Mouse (Mus musculus) kidney, embryonic 14.5 days (tissue): ENCODE data around the gene Psenen. TPM values are rescaled to one million over a fixed set of nuclear protein-coding genes. Genes with fewer than 3 reads are reported as not detected.

Experiments used
- ATAC-seq: fragments of 200-750 bp; cut with Nextera tagmentation; 2 replicates; pipeline ENCODE4 v1.8.0; 2017; ENCODE audit warnings: moderate number of reproducible peaks, mild to moderate bottlenecking, moderate TSS enrichment, moderate library complexity; ENCODE audit not compliant: low FRiP score, low TSS enrichment
- H3K27ac ChIP-seq: fragments of 300-500 bp; sonication (generic); 2 replicates; pipeline ENCODE4 v1.5.1; 2014; ENCODE audit warnings: low read depth, mild to moderate bottlenecking, low read length, moderate library complexity, mixed read lengths
- H3K27me3 ChIP-seq: fragments of 300-500 bp; sonication (generic); 2 replicates; pipeline ENCODE4 v1.6.1; 2014; ENCODE audit warnings: mild to moderate bottlenecking, low read length; ENCODE audit not compliant: control insufficient read depth, insufficient read depth
- H3K36me3 ChIP-seq: fragments of 300-500 bp; sonication (generic); 2 replicates; pipeline ENCODE4 v1.6.1; 2014; ENCODE audit warnings: low read length, mixed read lengths; ENCODE audit not compliant: control insufficient read depth, insufficient read depth
- H3K4me1 ChIP-seq: fragments of 300-500 bp; sonication (generic); 2 replicates; pipeline ENCODE4 v1.6.1; 2014; ENCODE audit warnings: low read length, mixed read lengths; ENCODE audit not compliant: control insufficient read depth, insufficient read depth
- H3K4me2 ChIP-seq: fragments of 300-500 bp; sonication (generic); replicated peaks from 2 replicates; pipeline ENCODE4 v1.6.1; 2014; ENCODE audit warnings: low read depth, mild to moderate bottlenecking, low read length
- H3K4me3 ChIP-seq: fragments of 300-500 bp; sonication (generic); 2 replicates; pipeline ENCODE4 v1.5.1; 2014; ENCODE audit warnings: mild to moderate bottlenecking, low read length
- H3K9ac ChIP-seq: fragments of 300-500 bp; sonication (generic); 2 replicates; pipeline ENCODE4 v1.6.1; 2014; ENCODE audit warnings: low read depth, mild to moderate bottlenecking, low read length, moderate library complexity
- H3K9me3 ChIP-seq: fragments of 300-500 bp; sonication (generic); 2 replicates; pipeline ENCODE4 v1.6.1; 2016; ENCODE audit warnings: low read length; ENCODE audit not compliant: control insufficient read depth
- WGBS: fragments of 180-500 bp; shearing (Covaris S2); extraction: QIAGEN DNeasy Blood & Tissue Kit; methylation state at CpG from one replicate; pipeline ENCODE4 v1.1.7; 2014; 5-methylcytosine and 5-hydroxymethylcytosine counted together
- polyA plus RNA-seq: library from polyadenylated mRNA; unstranded; fragments of >200 nt; fragmentation: Nextera tagmentation; extraction: Ambion mirVana; gene quantifications from 2 replicates; pipeline ENCODE4 v1.2.1, GENCODE M21; 2014

Psenen gene
- 121 and 182 TPM in 2 replicates for polyA plus RNA-seq

DNA sequence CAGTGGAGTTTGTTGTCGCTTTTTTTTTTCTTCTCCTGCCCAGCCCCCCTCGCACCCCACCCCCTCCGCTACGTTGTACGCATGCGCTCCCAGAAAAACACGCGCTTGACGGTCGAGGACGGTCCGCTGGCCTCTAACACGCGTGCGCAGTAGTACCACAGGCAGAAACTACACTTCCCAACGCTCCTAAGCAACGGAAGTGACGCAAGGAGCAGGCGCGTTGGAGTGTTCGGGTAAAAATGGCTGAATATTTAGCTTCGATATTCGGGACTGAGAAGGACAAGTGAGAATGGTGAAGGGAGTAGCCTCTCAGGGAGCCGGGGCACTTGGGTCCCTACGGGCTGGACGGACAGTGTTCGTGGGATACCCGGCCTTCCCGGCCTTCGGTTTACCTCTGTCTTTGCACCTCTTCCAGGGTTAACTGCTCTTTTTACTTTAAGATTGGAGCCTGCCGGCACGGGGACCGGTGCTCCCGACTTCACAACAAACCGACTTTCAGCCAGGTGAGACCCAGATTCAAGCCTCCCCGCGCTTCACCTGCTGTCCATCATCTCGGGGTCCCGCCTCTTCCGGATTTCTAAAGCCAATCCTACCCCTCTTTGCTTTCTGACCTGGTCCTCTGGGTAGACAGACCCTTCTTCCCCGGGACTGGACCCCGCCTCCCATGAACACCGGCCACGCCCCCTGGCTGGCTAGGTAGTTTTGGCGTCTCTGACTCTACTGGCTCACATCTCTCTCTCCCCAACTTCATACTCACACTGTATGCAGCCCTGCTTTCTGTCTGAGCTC is at the start of gene Psenen, which contains the start of the genes U2af1l4 and Gm49396:
Psenen (minus strand) TSS at position 511 of the 789 bp plus-strand sequence.
U2af1l4 (plus strand) TSS at position 185 of the 789 bp plus-strand sequence.
Gm49396 (plus strand) TSS at position 228 of the 789 bp plus-strand sequence.
- under 1% methylated on average over 45 of the region's 45 CpGs for WGBS
- Histone ChIP-seq H3K27ac (peak within 1 kb of the TSS; percentile 94), H3K36me3 (peaks cover 33% of the 10 kb centered on the region), H3K4me3 (peak within 1 kb of the TSS; percentile 81), H3K27me3 (no peaks in the 10 kb centered on the region), H3K4me2 (peak within 1 kb of the TSS; percentile 75), H3K4me1 (peaks cover 18% of the 10 kb centered on the region), H3K9me3 (no peaks in the 10 kb centered on the region), H3K9ac (peak within 1 kb of the TSS; percentile 83)
- peak; percentile 84 for ATAC-seq

DNA sequence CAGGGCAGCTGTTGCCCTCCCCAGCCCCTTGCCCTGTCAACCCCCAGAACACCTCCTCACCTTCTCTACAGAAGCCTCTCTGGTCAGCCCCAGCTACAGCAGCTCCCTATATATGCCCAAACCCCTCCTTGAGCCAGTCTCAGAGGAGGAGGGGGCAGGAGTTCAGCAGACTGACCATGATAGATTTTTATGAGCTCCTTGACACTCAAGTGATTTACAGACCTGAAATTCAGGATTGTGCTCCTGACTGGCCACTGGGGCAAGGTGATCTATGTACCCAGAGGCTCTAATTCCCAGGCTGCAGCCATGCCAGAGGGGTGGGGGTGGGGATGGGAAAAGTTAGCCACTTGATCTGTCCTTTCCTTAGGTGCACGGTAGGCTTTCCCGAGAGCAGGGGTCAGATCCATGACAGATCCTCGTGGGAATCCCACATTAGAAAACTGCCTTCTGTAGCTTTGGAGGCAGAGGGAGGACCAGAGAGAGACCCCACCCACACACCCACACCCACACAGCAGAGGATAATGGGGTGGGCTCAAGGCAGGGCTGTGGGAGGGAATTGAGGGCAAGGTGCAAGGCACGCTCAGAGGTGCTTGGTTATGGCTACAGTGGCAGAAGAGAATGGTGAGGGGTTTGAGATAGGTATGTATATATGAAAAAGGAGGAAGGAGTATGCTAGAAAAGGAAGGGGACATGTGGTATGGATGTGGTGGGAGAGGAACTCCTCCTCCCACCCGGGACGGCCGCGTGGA is 49.4 kb upstream of the Psenen start, which contains the start of gene Upk1a:
Upk1a (minus strand) TSS at position 194 of the 749 bp plus-strand sequence.
- Histone ChIP-seq H3K36me3 (peaks cover 17% of the 10 kb centered on the region), H3K27me3 (no peaks in the 10 kb centered on the region), H3K27ac (no peak within 1 kb of the TSS), H3K9ac (no peak within 1 kb of the TSS), H3K4me3 (no peak within 1 kb of the TSS), H3K4me1 (peaks cover 6% of the 10 kb centered on the region), H3K4me2 (no peak within 1 kb of the TSS), H3K9me3 (no peaks in the 10 kb centered on the region)
- WGBS, result 32% methylated on average over 8 of the region's 8 CpGs
- peak; percentile 54 for ATAC-seq

DNA sequence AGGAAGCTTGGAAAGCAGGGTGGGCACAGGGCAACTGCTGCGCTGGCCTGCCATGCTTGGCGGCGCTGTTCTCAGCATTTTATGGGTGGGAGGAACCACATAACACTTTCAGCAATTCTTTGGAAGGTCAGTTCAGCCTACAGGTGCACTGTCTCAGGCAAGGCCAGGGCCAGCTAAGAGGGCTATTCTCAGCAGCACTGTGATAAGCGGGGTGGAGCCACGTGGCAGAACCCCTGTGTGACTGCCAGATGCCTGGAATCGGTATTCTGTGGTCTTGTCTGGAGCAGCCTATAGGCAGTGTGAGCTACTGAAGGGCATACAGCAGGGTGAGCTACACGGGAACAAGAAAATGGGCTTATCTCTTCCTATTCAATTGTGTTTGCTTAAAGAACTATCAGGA is 46.6 kb upstream of the Psenen start:
- Histone ChIP-seq H3K4me1 (peaks cover 6% of the 10 kb centered on the region), H3K27ac (no peak overlapping the region), H3K9me3 (no peaks in the 10 kb centered on the region), H3K9ac (no peak overlapping the region), H3K27me3 (no peaks in the 10 kb centered on the region), H3K4me3 (no peak overlapping the region), H3K36me3 (no peaks in the 10 kb centered on the region), H3K4me2 (no peak overlapping the region)
- WGBS, result 56% methylated on average over 7 of the region's 7 CpGs
- ATAC-seq, result no peak

DNA sequence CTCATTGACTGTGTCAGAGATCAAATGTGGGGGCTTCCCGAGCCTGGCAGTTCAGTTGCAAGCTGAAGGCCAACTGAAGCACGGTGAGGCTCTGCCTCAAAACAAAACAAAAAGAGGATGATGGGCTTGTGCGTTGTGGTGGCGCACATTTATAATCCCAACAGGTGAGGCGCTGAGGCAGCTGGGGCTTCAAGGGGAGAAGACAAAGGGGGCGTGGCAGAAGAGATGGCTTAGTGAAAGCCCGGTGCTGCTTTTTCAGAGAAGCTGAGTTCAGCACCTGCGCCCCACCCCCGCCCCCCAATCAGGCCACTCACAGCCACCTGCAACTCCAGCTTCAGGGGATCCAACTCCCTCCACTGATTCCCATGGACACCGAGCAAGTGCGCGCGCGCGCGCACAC is 45.0 kb upstream of the Psenen start:
- peaks cover 10% of the 10 kb centered on the region for H3K4me1 ChIP-seq
- H3K9me3 ChIP-seq, result no peaks in the 10 kb centered on the region
- no peak overlapping the region for H3K4me3 ChIP-seq
- no peak overlapping the region for H3K4me2 ChIP-seq
- H3K36me3 ChIP-seq, result no peaks in the 10 kb centered on the region
- no peaks in the 10 kb centered on the region for H3K27me3 ChIP-seq
- ATAC-seq, result no peak
- WGBS, result 47% methylated on average over 16 of the region's 16 CpGs
- no peak overlapping the region for H3K27ac ChIP-seq
- no peak overlapping the region for H3K9ac ChIP-seq

DNA sequence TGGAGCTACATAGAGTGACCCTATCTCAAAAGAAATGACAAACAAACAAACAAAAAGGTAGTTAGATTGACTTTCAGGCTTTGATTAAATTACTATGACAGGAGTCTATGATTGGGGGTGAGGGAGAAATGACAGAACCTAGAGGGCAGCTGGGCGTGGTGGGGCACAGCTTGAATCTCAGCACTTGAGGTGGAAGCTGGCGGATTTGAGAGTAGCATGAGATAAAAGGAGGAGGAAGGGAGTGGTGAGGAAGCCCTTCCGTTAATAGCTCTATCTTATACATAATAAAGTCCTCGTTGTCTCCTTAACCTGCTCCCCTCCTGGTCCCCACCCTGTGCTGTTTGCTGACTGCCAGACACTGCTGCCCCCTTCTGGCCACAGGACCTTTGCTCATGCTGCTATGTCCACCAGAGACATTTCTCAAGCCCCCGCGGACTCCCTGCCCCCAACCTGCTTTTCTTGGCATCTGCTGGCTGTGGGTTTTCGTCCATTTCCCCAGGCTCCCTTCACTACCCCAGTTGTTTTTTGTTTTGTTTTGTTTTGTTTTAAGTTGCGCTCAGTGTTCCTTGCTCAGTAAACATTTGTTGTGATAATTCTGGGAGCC is 44.4 kb upstream of the Psenen start:
- H3K4me2 ChIP-seq, result no peak overlapping the region
- H3K9ac ChIP-seq, result no peak overlapping the region
- H3K27ac ChIP-seq, result no peak overlapping the region
- H3K4me1 ChIP-seq, result peaks cover 3% of the 10 kb centered on the region; the same call in 1 of the 2 replicates
- H3K36me3 ChIP-seq, result no peaks in the 10 kb centered on the region
- 28% methylated on average over 8 of the region's 8 CpGs for WGBS
- ATAC-seq, result peak; percentile 41; the same call in 1 of the 2 replicates
- no peaks in the 10 kb centered on the region for H3K27me3 ChIP-seq
- H3K9me3 ChIP-seq, result no peaks in the 10 kb centered on the region
- no peak overlapping the region for H3K4me3 ChIP-seq

DNA sequence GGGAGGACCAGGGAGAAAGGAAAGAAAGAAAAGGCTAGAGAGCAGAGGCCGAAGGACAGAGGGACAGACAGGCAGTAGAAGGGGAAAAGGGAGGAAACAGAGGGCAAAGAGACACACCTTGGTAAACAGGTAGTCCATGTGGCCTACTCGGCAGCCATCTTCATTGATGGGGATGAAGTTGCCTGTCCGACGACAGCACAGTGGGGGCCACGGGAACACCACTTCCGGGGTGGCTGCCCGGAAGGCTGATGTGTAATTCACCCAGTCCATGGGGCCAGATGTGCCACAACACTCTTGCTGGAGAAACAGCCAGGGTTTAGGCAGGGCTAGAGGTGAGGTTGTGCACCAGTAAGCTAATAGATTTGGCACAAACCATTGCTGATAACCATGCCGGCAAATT is 41.5 kb upstream of the Psenen start:
- Histone ChIP-seq H3K4me2 (no peak overlapping the region), H3K27me3 (no peaks in the 10 kb centered on the region), H3K36me3 (no peaks in the 10 kb centered on the region), H3K4me3 (no peak overlapping the region), H3K9ac (no peak overlapping the region), H3K4me1 (0 out of 2 replicates have a peak, but pooled peaks cover 3% of the 10 kb centered on the region), H3K27ac (no peak overlapping the region), H3K9me3 (no peaks in the 10 kb centered on the region)
- no peak for ATAC-seq
- 93% methylated on average over 8 of the region's 8 CpGs for WGBS

DNA sequence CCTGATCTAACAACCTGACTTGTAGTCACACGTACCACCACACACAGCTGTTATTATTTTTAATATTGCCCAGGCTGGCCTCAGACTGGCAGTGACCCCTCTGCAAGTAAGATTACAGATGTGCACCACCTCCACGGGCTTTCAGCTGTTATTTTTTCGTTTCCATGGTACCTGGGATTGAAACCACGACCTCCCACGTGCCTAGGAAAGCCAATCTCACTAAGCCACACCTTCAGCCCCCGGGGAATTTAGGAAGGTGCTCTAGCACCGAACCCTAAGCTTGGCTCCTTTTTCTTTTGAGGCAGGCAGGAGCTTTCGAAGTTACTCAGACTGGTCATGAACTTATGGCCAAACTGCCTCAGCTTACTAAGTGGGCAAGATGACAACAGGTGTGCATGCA is 41.0 kb upstream of the Psenen start:
- 0 out of 2 replicates have a peak, but pooled peaks cover 3% of the 10 kb centered on the region for H3K4me1 ChIP-seq
- no peak overlapping the region for H3K9ac ChIP-seq
- no peaks in the 10 kb centered on the region for H3K36me3 ChIP-seq
- H3K9me3 ChIP-seq, result no peaks in the 10 kb centered on the region
- no peak overlapping the region for H3K27ac ChIP-seq
- no peak overlapping the region for H3K4me3 ChIP-seq
- no peak overlapping the region for H3K4me2 ChIP-seq
- no peak for ATAC-seq
- 37% methylated on average over 8 of the region's 8 CpGs for WGBS
- H3K27me3 ChIP-seq, result no peaks in the 10 kb centered on the region

DNA sequence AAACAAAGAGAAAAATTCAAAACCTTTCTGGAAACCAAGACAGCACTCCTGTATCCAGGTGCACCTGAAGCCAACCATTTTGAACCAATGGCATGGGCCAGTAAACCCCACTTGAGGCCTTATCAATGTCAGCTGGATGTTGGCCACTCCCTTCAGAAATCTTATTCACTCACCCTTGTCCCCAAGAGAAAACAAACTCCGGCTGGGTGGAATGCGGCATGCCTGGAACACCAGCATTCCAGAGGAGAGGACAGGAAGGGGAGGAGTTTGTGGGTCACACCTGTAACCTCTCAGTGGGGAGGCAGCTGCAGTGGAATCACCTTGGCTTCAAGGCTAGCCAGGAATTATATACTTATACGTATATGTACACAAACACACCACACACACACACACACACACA is 39.2 kb upstream of the Psenen start:
- H3K27me3 ChIP-seq, result no peaks in the 10 kb centered on the region
- H3K27ac ChIP-seq, result no peak overlapping the region
- 22% methylated on average over 3 of the region's 3 CpGs for WGBS
- no peak overlapping the region for H3K4me2 ChIP-seq
- H3K9ac ChIP-seq, result no peak overlapping the region
- no peak for ATAC-seq
- no peak overlapping the region for H3K4me3 ChIP-seq
- H3K36me3 ChIP-seq, result no peaks in the 10 kb centered on the region
- H3K9me3 ChIP-seq, result no peaks in the 10 kb centered on the region
- 0 out of 2 replicates have a peak, but pooled peaks cover 3% of the 10 kb centered on the region for H3K4me1 ChIP-seq
